Mouse (Mus musculus): ENCODE results near the gene Fv1. TPM values are rescaled to one million over a fixed set of nuclear protein-coding genes. Genes with fewer than 3 reads are reported as not detected.

Fv1 gene
- polyA plus RNA-seq, 2 experiments = 1.5 to 2.2 TPM

GRCm38 (mm10) chr4:147902906-147903500 lies 34.2 kb downstream of the Fv1 start:
- DNase-seq (ENCODE audit: low read depth in 3 of 3, low spot score in 3 of 3) (no peak), ATAC-seq (ENCODE audit: insufficient read depth) (no peak)
- WGBS (ENCODE audit: insufficient replicate concordance) = 78% methylated on average over 12 of the region's 12 CpGs
- Histone ChIP-seq H3K27me3 (ENCODE audit: control insufficient read depth, insufficient read depth, low read length) (no peaks in the 10 kb centered on the region), H3K9me3 (ENCODE audit: control insufficient read depth, low read length) (no peaks in the 10 kb centered on the region), H3K4me1 (replicated peaks; ENCODE audit: control insufficient read depth in 2 of 2, insufficient read depth in 2 of 2, low read length in 1 of 2) (peaks cover 6 to 11% of the 10 kb centered on the region in 2 experiments; a peak in 3 of 4 replicates), H3K36me3 (replicated peaks; ENCODE audit: control insufficient read depth, insufficient read depth, low read depth) (peaks cover 8% of the 10 kb centered on the region), H3K9ac (replicated peaks) (0 out of 2 replicates have a peak overlapping the region, but pooled peaks have one; percentile 90), H3K4me3 (ENCODE audit: insufficient read depth in 1 of 2, low read depth in 2 of 2, low read length in 2 of 2) (no peak overlapping the region), H3K27ac (no peak overlapping the region), H3K4me2 (ENCODE audit: low read depth) (peak overlapping the region; percentile 82)
- no peak for TF ChIP-seq EP300 (IDR thresholded peaks at IDR 0.05; ENCODE audit: low read depth)
- TF ChIP-seq CTCF (IDR thresholded peaks at IDR 0.05; ENCODE audit: low read depth) = no peak

GRCm38 (mm10) chr4:147903601-147904000 lies 34.8 kb downstream of the Fv1 start:
- H3K9me3 ChIP-seq (ENCODE audit: control insufficient read depth, low read length) = no peaks in the 10 kb centered on the region
- H3K27me3 ChIP-seq (ENCODE audit: control insufficient read depth, insufficient read depth, low read length) = no peaks in the 10 kb centered on the region
- H3K4me3 ChIP-seq (ENCODE audit: insufficient read depth in 1 of 2, low read depth in 2 of 2, low read length in 2 of 2) = peak overlapping the region; percentile 89 to 93
- TF ChIP-seq CTCF (IDR thresholded peaks at IDR 0.05; ENCODE audit: low read depth) (no peak), EP300 (IDR thresholded peaks at IDR 0.05; ENCODE audit: low read depth) (no peak)
- H3K36me3 ChIP-seq (replicated peaks; ENCODE audit: control insufficient read depth, insufficient read depth, low read depth) = peaks cover 5% of the 10 kb centered on the region
- peaks cover 6 to 11% of the 10 kb centered on the region in 2 experiments; a peak in 3 of 4 replicates for H3K4me1 ChIP-seq (replicated peaks; ENCODE audit: control insufficient read depth in 2 of 2, insufficient read depth in 2 of 2, low read length in 1 of 2)
- ATAC-seq (ENCODE audit: insufficient read depth) (no peak), DNase-seq (ENCODE audit: low read depth in 3 of 3, low spot score in 3 of 3) (no peak)
- H3K27ac ChIP-seq = no peak overlapping the region
- H3K9ac ChIP-seq (replicated peaks) = peak overlapping the region; percentile 90
- 62% methylated on average over 3 of the region's 3 CpGs for WGBS (ENCODE audit: insufficient replicate concordance)
- peak overlapping the region; percentile 82 for H3K4me2 ChIP-seq (ENCODE audit: low read depth)

- under 1% methylated on average over 55 of the region's 59 CpGs for WGBS (ENCODE audit: insufficient replicate concordance)
- peak within 1 kb of the TSS; percentile 82 for H3K4me2 ChIP-seq (ENCODE audit: low read depth)
- peak within 1 kb of the TSS; percentile 90 for H3K9ac ChIP-seq (replicated peaks)
- H3K27me3 ChIP-seq (ENCODE audit: control insufficient read depth, insufficient read depth, low read length) = no peaks in the 10 kb centered on the region
- ATAC-seq (ENCODE audit: insufficient read depth) (peak; percentile 95), DNase-seq (ENCODE audit: low read depth in 3 of 3, low spot score in 3 of 3) (peak; percentile 78 to 81 (median 80))
- peaks cover 6 to 11% of the 10 kb centered on the region in 2 experiments; a peak in 3 of 4 replicates for H3K4me1 ChIP-seq (replicated peaks; ENCODE audit: control insufficient read depth in 2 of 2, insufficient read depth in 2 of 2, low read length in 1 of 2)
- TF ChIP-seq CTCF (IDR thresholded peaks at IDR 0.05; ENCODE audit: low read depth) (no peak), EP300 (IDR thresholded peaks at IDR 0.05; ENCODE audit: low read depth) (no peak)
- peak within 1 kb of the TSS; percentile 89 to 93 for H3K4me3 ChIP-seq (ENCODE audit: insufficient read depth in 1 of 2, low read depth in 2 of 2, low read length in 2 of 2)
- H3K36me3 ChIP-seq (replicated peaks; ENCODE audit: control insufficient read depth, insufficient read depth, low read depth) = peaks cover 5% of the 10 kb centered on the region; the same call in 1 of the 2 replicates
- H3K27ac ChIP-seq = peak within 1 kb of the TSS; percentile 10
- H3K9me3 ChIP-seq (ENCODE audit: control insufficient read depth, low read length) = no peaks in the 10 kb centered on the region
Measured at GRCm38 (mm10) chr4:147904313-147905089, 35.7 kb downstream of the Fv1 start, which contains the start of gene Mfn2. Gene Mfn2 (minus strand): TSS chr4:147904704.

GRCm38 (mm10) chr4:147905090-147905659 lies 36.4 kb downstream of the Fv1 start:
- H3K4me3 ChIP-seq (ENCODE audit: insufficient read depth in 1 of 2, low read depth in 2 of 2, low read length in 2 of 2) = peak overlapping the region; percentile 89 to 93
- 0% methylated on average over 8 of the region's 8 CpGs for WGBS (ENCODE audit: insufficient replicate concordance)
- H3K4me1 ChIP-seq (replicated peaks; ENCODE audit: control insufficient read depth in 2 of 2, insufficient read depth in 2 of 2, low read length in 1 of 2) = peaks cover 6 to 11% of the 10 kb centered on the region in 2 experiments; a peak in 3 of 4 replicates
- ATAC-seq (ENCODE audit: insufficient read depth) (peak; percentile 0; the same call in 1 of the 2 replicates), DNase-seq (ENCODE audit: low read depth in 3 of 3, low spot score in 3 of 3) (peak in 2 of 3 experiments; percentile 11 to 23)
- H3K4me2 ChIP-seq (ENCODE audit: low read depth) = peak overlapping the region; percentile 71
- H3K9me3 ChIP-seq (ENCODE audit: control insufficient read depth, low read length) = no peaks in the 10 kb centered on the region
- no peak overlapping the region for H3K27ac ChIP-seq
- TF ChIP-seq CTCF (IDR thresholded peaks at IDR 0.05; ENCODE audit: low read depth) (no peak), EP300 (IDR thresholded peaks at IDR 0.05; ENCODE audit: low read depth) (no peak)
- no peaks in the 10 kb centered on the region for H3K27me3 ChIP-seq (ENCODE audit: control insufficient read depth, insufficient read depth, low read length)
- H3K36me3 ChIP-seq (replicated peaks; ENCODE audit: control insufficient read depth, insufficient read depth, low read depth) = peaks cover 5% of the 10 kb centered on the region; the same call in 1 of the 2 replicates
- peak overlapping the region; percentile 90 for H3K9ac ChIP-seq (replicated peaks)

Measured in liver, embryonic 14.5 days (tissue).